Mouse (Mus musculus): Measurements from ENCODE around the gene Samd4b.
A peak's percentile ranks its signal among the peaks of the same experiment; 100 is the strongest.
"Not testable (repeated sequence)": the region's sequence is repeated elsewhere in the genome, so short reads cannot be mapped to it uniquely, and the experiment has no call there.

Gene Samd4b

GRCm38 (mm10) chr7:28392429-28393271, 205.3 kb downstream of the Samd4b start, which contains the start of the genes Med29 and Paf1:
Gene Med29, minus strand, starts transcription at chr7:28392708.
Gene Paf1, plus strand, starts transcription at chr7:28392951.
- DNase-seq = peak; percentile 99

DNA sequence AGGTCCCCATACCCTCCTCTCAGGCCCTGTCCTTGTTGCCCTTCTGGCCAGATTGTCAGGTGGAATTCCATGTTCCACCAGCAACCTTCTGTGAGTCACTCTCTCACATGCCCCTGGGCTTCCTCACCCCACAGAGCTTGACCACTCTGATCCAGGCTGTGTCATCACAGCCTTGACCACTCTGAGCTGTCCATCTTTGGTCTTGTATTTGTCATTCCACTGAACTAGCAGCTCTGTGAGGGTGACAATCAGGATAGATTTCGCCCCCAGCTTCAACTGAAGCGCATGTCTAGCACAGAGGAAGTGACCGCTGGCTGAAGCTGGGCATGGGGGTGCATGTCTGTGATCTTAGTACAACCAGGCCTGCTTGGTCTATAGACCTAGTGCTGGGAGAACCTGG, 207.6 kb downstream of the Samd4b start:
- DNase-seq = no peak

DNA sequence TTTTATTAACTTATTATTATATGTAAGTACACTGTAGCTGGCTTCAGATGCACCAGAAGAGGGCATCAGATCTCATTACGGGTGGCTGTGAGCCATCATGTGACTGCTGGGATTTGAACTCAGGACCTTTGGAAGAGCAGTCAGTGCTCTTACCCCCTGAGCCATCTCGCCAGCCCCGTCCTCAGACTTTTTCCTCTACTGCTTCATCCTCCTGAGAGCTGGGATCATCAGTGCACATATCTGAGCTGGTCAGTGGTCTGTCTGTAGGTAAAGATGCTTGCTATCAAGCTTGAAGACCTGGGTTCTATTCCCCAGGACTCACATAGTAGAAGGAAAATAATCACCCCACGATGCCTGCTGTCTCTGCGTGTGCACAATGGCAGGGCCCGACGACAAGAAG, 210.6 kb downstream of the Samd4b start:
- DNase-seq = not testable (repeated sequence)

DNA sequence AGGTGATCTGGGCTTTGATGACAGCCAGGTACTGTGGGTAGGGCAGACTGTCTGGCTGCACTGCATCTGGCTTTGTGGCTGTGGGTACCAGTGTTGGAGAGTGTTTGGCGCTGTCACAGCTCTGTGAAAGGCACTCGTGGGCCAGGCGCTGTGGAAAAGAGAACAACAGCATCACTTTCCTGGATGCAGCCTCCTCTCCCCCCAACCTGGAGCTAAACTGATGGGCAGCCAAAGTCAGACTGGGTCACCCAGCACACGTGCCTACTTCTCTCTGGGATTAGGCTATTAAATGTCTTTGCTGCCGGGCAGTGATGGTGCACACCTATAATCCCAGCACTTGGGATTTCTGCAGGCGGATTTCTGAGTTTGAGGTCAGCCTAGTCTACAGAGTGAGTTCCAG, 211.1 kb downstream of the Samd4b start:
- DNase-seq = not testable (repeated sequence)

- peak; percentile 89 for DNase-seq
Measured at GRCm38 (mm10) chr7:28386462-28386861, 211.5 kb downstream of the Samd4b start.

GRCm38 (mm10) chr7:28386007-28386406, 211.9 kb downstream of the Samd4b start:
- DNase-seq = peak; percentile 36

DNA sequence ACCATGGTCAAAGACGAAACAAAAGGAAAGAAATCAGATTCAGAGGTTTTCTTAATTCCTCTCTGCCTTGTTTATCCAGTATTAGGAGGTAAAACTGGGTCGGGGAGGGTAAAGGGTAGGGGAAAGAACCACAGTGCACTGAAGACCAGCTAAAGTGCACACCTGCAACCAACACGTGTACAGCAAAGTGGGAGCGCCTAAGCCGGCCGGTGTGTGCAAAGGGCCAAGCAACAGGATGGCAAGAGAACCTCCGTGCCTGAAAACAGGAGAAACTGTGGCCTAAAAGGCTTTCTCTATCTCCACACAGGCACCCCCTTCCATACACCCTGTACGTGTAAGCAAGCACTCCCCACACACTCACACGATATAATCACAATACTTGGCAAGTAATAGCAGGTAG, 212.7 kb downstream of the Samd4b start:
- DNase-seq = no peak

DNA sequence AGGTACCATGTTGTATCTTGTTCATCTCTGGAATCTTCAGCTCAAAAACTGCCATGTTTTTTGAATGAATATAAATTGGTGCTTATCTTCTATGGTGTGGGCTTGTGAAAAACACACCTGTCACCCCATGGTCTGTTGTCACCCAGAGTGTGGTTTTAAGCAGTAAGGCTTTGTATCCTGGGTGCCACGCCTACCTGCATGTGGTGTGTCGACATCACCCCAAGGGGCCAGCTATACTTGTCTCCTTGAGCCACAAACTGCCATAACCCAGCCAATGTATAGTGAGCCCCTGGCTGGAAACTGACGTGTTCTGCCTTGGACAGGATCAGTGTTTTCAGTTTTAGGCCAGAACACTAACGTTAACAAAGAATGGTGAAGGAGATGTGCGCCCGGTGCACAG, 213.8 kb downstream of the Samd4b start:
- no peak for DNase-seq

DNA sequence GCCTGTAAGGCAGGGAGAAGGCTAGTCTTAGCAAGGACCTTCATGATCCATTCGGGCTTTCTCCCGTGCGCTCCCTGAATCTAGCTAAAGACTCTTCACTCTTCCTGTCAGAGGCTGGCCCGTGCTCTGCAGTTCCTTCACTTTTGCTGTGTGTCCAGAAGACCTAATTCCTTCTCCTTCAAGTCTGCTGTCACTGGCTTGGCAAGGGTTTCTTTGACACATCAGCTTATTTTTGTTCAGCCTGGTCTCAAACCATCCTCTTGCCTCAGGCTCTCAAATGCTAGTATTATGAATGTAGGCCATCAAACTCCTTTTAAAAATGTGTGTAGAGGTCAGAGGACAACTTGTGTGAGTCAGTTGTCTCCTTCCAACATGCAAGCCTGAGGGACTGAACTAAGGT, 214.3 kb downstream of the Samd4b start:
- no peak for DNase-seq

DNA sequence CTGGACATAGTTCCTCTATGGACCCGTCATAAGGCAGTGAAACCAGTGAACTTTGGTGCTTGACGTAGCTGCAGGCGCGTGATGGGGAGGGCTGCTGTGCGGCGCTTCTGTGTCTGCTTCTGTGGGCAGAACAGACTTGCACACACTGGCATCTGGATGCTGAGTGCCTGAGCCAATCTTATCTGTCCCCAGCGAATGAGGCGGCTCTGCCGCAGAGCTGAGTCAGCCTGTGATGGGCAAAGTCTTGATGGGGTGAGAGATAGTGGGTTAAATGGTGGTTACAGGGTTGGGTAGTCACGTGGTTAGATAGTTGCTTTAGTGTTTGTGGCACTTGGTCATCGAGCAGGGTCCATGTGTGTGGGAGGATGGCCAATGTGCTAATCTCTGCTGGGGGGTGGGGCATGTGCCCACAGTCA, 215.0 kb downstream of the Samd4b start:
- peak; percentile 83 for DNase-seq

GRCm38 (mm10) chr7:28382347-28382951, 215.5 kb downstream of the Samd4b start:
- DNase-seq = peak; percentile 35

- peak; percentile 94 for DNase-seq
Measured at GRCm38 (mm10) chr7:28381938-28382337, 216.0 kb downstream of the Samd4b start.

DNA sequence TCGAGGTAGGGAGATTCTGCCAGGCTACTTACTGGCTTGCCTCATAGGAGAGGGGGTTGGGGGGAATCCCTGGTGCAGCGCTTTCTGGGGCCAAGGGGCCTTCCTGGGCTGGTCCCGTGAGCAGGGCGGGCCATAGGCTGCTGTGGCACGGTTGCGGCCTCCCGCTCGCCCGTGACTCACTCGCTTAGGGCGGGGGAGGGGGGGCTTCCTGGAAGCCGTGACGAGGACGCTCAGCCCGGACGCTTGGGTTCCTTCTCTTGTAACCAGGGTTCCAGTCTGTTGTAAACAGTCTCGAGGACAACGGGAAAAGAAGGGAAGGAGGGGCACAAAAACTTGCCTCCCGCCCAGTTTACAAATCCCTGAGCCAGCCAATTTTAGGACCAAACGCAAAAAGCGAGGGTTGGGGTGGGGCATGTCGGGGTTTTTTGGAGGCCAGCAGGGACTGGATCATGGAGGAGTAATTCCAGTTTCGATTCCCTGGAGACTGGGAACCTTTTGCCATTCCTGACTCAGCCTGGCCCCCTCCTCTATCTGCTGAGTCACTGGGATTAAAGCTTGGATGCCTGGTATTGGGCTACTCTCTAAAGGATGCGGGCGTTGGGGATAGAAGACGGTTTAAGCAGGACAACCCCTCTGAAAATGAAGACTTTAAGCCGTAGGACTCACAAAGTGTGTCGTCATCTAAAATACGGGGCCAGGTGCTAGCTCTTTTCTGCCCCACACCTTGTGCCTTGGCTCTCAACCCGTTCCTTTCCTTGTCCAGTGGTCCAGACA, 216.7 kb downstream of the Samd4b start:
- DNase-seq = peak; percentile 78

DNA sequence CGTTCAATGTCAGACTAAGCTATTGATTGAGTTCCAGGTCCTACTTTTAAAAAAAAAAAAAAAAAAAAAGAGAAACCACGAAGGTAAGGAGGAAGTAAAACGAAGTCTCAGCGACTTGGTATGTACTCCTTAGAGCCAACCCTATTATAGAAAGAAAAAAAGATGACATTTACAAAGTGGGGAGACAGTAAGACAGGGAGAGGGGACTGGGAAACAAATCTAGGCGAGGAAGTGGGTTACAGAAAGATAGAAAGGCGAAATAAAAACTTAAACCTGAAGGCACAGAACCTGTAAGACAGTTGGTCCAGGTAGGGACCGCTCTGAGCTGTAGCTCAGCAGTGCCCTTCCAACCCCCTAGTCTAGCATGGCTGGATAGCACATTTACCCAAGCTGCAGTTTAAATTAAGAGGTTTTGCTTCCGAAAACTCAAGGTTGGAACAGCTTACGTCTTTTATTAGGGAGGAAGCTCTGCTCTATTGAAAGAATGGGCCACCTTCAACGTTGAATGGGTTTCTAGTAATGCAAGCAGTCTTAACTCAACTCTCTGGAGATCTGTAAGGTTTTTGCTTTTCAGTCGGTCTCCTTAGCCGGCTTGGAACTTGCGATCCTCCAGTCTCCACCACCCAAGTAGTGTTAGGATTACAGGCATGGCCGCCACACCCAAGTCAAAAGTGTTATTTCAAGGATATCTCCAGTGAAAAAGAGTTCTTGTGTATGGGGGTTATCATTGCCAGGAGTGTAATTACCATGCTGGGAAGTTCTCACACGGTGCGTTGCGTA, 217.5 kb downstream of the Samd4b start, which contains the start of gene Zfp36:
TSS of gene Zfp36 (minus strand) at position 17 of the 780 bp plus-strand sequence.
- DNase-seq = peak; percentile 36

- DNase-seq = peak; percentile 97
Measured at GRCm38 (mm10) chr7:28378769-28379651, 218.9 kb downstream of the Samd4b start.

DNA sequence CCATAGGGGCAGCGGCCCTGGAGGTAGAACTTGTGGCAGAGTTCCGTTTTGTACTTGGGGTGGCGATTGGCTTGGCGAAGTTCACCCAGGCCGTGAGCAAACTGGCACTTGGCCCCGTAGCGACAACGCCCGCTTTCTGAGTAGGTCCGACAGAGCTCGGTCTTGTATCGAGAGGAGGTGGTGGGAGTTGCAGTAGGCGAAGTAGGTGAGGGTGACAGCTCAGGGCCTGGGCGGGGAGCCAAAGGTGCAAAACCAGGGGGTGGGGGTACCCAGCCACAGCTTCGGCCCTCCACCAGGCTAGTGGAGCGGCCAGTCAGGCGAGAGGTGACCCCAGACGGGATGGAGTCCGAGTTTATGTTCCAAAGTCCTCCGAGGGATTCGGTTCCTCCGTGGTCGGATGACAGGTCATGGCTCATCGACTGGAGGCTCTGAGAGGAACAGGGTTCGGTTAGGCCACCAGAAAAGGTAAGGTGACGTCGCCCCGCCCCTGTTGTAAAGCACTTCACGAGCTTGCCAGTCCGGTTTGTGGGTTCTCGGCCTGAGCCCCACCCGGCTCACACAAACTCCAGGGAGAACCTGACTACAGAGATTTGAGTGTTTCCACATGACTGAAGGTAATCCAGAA, 219.8 kb downstream of the Samd4b start:
- peak; percentile 91 for DNase-seq

- peak; percentile 65 for DNase-seq
Measured at GRCm38 (mm10) chr7:28377190-28378065, 220.5 kb downstream of the Samd4b start.

- peak; percentile 95 for DNase-seq
Measured at GRCm38 (mm10) chr7:28376011-28376771, 221.8 kb downstream of the Samd4b start.
